In genomic region chr4:155992906-155993547, GRCm38 (mm10) we compare ENCODE assay signal across 8 mouse cellular contexts. TPM values are rescaled to one million over a fixed set of nuclear protein-coding genes. Genes with fewer than 3 reads are reported as not detected.
DNase-seq lines count a peak whose midpoint lies in the region; ATAC-seq lines count a peak whose summit lies in the region.

No protein-coding gene starts in this region.

- peak overlapping the region; percentile 96 for H3K27ac ChIP-seq in hindbrain, embryonic 15.5 days (replicated peaks)

- peak overlapping the region; percentile 80 for H3K4me3 ChIP-seq in hindbrain, embryonic 15.5 days

- peaks cover 9% of the 10 kb centered on the region; the same call in 1 of the 2 replicates for H3K36me3 ChIP-seq in hindbrain, embryonic 15.5 days

- under 1% methylated on average over 69 of the region's 70 CpGs for WGBS in hindbrain, embryonic 15.5 days

- H3K4me2 ChIP-seq in hindbrain, embryonic 15.5 days = peak overlapping the region; percentile 80

- peak; percentile 96 for DNase-seq in ZHBTc4 (ENCODE audit: low read depth, low spot score)
- DNase-seq in cerebellum, postnatal 25 days = peak; percentile 97 to 98
- peak; percentile 94 to 97 for DNase-seq in frontal cortex, postnatal 25 days (ENCODE audit: low spot score in 2 of 2)
- DNase-seq in layer of hippocampus, postnatal 36 days = peak; percentile 95 to 96
- peak; percentile 98 for DNase-seq in lung, postnatal 36 days
- DNase-seq in right cerebral cortex, adult 2 months (ENCODE audit: low spot score in 2 of 2) = peak; percentile 97 to 99
- DNase-seq in urinary bladder, postnatal 14 days (ENCODE audit: low spot score) = peak; percentile 96

- peak; percentile 87 for ATAC-seq in hindbrain, embryonic 15.5 days (ENCODE audit: low FRiP score, low read depth)

- H3K27me3 ChIP-seq in hindbrain, embryonic 15.5 days = no peaks in the 10 kb centered on the region

- H3K4me1 ChIP-seq in hindbrain, embryonic 15.5 days (replicated peaks) = peaks cover 40% of the 10 kb centered on the region

- peak overlapping the region; percentile 77 for H3K9ac ChIP-seq in hindbrain, embryonic 15.5 days

- no peaks in the 10 kb centered on the region for H3K9me3 ChIP-seq in hindbrain, embryonic 15.5 days

RNA-seq across cellular contexts. Expression of gene Sdf4, which starts 0.4 kb away (rescaled TPM):
- 114 and 120 TPM in 2 replicates for polyA plus RNA-seq in hindbrain, embryonic 15.5 days (2015; fragmentation: Nextera tagmentation; extraction: Ambion mirVana)
- 100 to 1,000 TPM; 178 to 190 TPM for total RNA-seq in layer of hippocampus, postnatal 36 days (2021)

RNA-seq across cellular contexts. Expression of gene B3galt6, which starts 0.6 kb away (rescaled TPM):
- 33.1 and 35.9 TPM in 2 replicates for polyA plus RNA-seq in hindbrain, embryonic 15.5 days (2015; fragmentation: Nextera tagmentation; extraction: Ambion mirVana)
- 10 to 100 TPM in 1 of 2 experiments, 1 to 10 TPM in 1; 9.7 to 10.6 TPM for total RNA-seq in layer of hippocampus, postnatal 36 days (2021)

RNA-seq across cellular contexts. Expression of gene Tnfrsf4, which starts 20.6 kb away (rescaled TPM):
- 0.64 and 0.73 TPM in 2 replicates for polyA plus RNA-seq in hindbrain, embryonic 15.5 days (2015; fragmentation: Nextera tagmentation; extraction: Ambion mirVana)
- 1 to 10 TPM; 2.3 to 2.5 TPM for total RNA-seq in layer of hippocampus, postnatal 36 days (2021)

RNA-seq across cellular contexts. Expression of gene C1qtnf12, which starts 30.9 kb away (rescaled TPM):
- 13.4 and 16.6 TPM in 2 replicates for polyA plus RNA-seq in hindbrain, embryonic 15.5 days (2015; fragmentation: Nextera tagmentation; extraction: Ambion mirVana)
- 10 to 100 TPM; 12.7 to 18.6 TPM for total RNA-seq in layer of hippocampus, postnatal 36 days (2021)

RNA-seq across cellular contexts. Expression of gene Tnfrsf18, which starts 32.9 kb away (rescaled TPM):
- 1.9 and 2.1 TPM in 2 replicates for polyA plus RNA-seq in hindbrain, embryonic 15.5 days (2015; fragmentation: Nextera tagmentation; extraction: Ambion mirVana)
- total RNA-seq in layer of hippocampus, postnatal 36 days (2021) = not detected

Comparison
In these comparisons a context has a peak if more than half of its experiments do, and no peak if none do; other contexts are left out.
1. Peak in every context shown above with its lines: DNase-seq, ATAC-seq, H3K4me3 ChIP-seq and H3K27ac ChIP-seq.